Mouse (Mus musculus) left cerebral cortex, adult 8-10 months (tissue): ENCODE results near the gene Selenos. TPM values are rescaled to one million over a fixed set of nuclear protein-coding genes. Genes with fewer than 3 reads are reported as not detected.
"Not testable (repeated sequence)": the region's sequence is repeated elsewhere in the genome, so short reads cannot be mapped to it uniquely, and the experiment has no call there.

ENCODE experiments used
- DNase-seq, 2 experiments: peaks; one replicate each; pipeline ENCODE4 v3.0.0; 2022; ENCODE audit warnings: low spot score in 2 of 2
- total RNA-seq, 4 experiments: library from RNA; stranded (reverse); gene quantifications; 2 replicates each; pipeline ENCODE4 v1.2.4; 2022

The Selenos gene
- 10 to 100 TPM; 42.7 to 51.4 (median 46.5) TPM for total RNA-seq

- DNase-seq, result peak; percentile 85 to 97
These were observed at the start of gene Selenos for GRCm38 (mm10) chr7:66079364-66080230. Gene Selenos (plus strand): TSS chr7:66079649.

- no peak for DNase-seq
These were observed 42.6 kb upstream of the Selenos start for GRCm38 (mm10) chr7:66036809-66037208.

GRCm38 (mm10) chr7:66038261-66038660 is 41.2 kb upstream of the Selenos start:
- no peak for DNase-seq

GRCm38 (mm10) chr7:66038730-66039129 is 40.7 kb upstream of the Selenos start:
- no peak for DNase-seq

GRCm38 (mm10) chr7:66040026-66040814 is 39.2 kb upstream of the Selenos start:
- DNase-seq, result no peak

- no peak for DNase-seq
These were observed 35.6 kb upstream of the Selenos start, which contains the start of gene Gm45213 for GRCm38 (mm10) chr7:66043552-66044459. Gene Gm45213 (plus strand): TSS chr7:66043602.

GRCm38 (mm10) chr7:66044617-66045016 is 34.8 kb upstream of the Selenos start:
- no peak for DNase-seq

- no peak for DNase-seq
These were observed 32.2 kb upstream of the Selenos start for GRCm38 (mm10) chr7:66046921-66047918.

- DNase-seq, result no peak
These were observed 31.5 kb upstream of the Selenos start for GRCm38 (mm10) chr7:66047975-66048374.

- DNase-seq, result no peak
These were observed 30.8 kb upstream of the Selenos start for GRCm38 (mm10) chr7:66048446-66049230.

GRCm38 (mm10) chr7:66053946-66054483 is 25.4 kb upstream of the Selenos start:
- no peak for DNase-seq

- not testable (repeated sequence) for DNase-seq
These were observed 24.1 kb upstream of the Selenos start for GRCm38 (mm10) chr7:66055356-66055755.

- DNase-seq, result no peak
These were observed 20.7 kb upstream of the Selenos start, which contains the start of gene Snrpa1 for GRCm38 (mm10) chr7:66058703-66059102. Gene Snrpa1 (plus strand): TSS chr7:66059003.

GRCm38 (mm10) chr7:66060066-66060956 is 19.1 kb upstream of the Selenos start:
- peak; percentile 62 to 77 for DNase-seq

GRCm38 (mm10) chr7:66061057-66061456 is 18.4 kb upstream of the Selenos start:
- no peak for DNase-seq

- no peak for DNase-seq
These were observed 3.0 kb upstream of the Selenos start for GRCm38 (mm10) chr7:66076411-66076810.

- no peak for DNase-seq
These were observed 773 bp downstream of the Selenos start for GRCm38 (mm10) chr7:66080231-66080613.

- no peak for DNase-seq
These were observed 4.3 kb downstream of the Selenos start for GRCm38 (mm10) chr7:66083757-66084156.
